Mouse (Mus musculus) erythroblast, embryonic 14.5 days (primary cell): ENCODE data around the gene Tiam1.

Experiments used
- GATA1 ChIP-seq: IDR thresholded peaks from 2 replicates; pipeline ENCODE4 v1.6.1; 2012; ENCODE audit warnings: low read length, inconsistent platforms, mixed read lengths
- TAL1 ChIP-seq: IDR thresholded peaks from 3 replicates; pipeline ENCODE4 v1.6.1; 2012; ENCODE audit warnings: low read length, inconsistent platforms, mixed read lengths

DNA sequence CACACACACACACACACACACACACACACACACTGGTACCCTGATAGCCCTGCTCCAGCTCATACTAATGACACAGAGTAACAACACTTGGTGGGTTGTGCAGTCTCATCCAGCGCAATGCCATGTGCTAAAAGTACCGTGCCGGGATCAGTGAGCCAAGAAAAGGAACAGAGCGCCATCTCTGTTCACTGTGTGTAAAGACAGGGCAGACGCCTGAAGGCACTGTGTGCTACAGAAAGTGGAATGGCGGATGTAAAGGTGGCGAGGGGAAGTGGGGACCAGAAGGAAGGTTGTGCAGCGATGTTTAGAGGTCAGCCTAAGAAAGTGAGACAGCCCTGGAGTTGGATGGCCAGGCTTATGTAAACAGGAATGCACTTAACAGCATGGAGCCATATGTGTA lies 221.1 kb downstream of the Tiam1 start:
- no peak for TF ChIP-seq TAL1
- TF ChIP-seq GATA1: no peak
